8 mouse cellular contexts compared by ENCODE assay signal in the genomic region with DNA sequence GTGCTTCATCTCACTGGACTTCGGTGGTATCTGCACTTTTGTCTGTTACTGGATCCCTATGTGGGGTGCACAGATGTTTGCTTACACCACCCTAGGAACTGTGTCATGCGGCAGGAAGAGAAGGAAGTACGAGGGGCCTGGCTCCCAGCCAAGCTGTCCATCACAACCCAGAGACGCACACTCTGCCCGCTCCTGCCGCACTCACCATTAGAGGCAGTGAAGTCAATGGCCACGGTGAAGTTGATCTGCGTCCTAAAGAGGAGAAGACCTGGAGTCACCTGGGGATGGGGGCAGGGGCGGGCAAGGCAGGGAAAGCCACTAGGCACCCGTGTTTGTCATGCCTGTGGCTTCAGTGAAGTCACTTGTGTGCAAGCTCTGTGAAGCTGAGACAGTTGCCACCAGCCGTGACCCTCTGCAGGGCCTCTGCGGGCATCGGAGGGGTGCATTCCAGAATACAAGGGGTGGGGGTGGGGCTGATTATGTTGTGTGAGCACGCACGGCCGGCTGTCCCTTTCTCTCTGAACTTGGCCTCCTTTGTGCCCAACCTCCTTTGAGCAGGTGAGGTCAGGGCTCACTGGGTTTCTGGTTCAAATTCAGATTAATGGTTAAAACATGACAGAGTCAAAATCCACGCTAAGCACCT. TPM values are rescaled to one million over a fixed set of nuclear protein-coding genes. Genes with fewer than 3 reads are reported as not detected.
DNase-seq lines count a peak whose midpoint lies in the region; ATAC-seq and TF ChIP-seq lines count a peak whose summit lies in the region.

No protein-coding gene starts in this region.

- 7% methylated on average over 17 of the region's 17 CpGs for WGBS in hindbrain, embryonic 13.5 days
- WGBS in liver, postnatal 0 days (ENCODE audit: insufficient replicate concordance) = 9% methylated on average over 17 of the region's 17 CpGs
- 30% methylated on average over 17 of the region's 17 CpGs for WGBS in cerebellum, adult 2 months

- no peaks in the 10 kb centered on the region for H3K36me3 ChIP-seq in hindbrain, embryonic 13.5 days
- H3K36me3 ChIP-seq in liver, postnatal 0 days (replicated peaks; ENCODE audit: insufficient read depth, low read length) = no peaks in the 10 kb centered on the region

- 0 out of 2 replicates have a peak overlapping the region, but pooled peaks have one; percentile 13 for H3K4me2 ChIP-seq in hindbrain, embryonic 13.5 days
- peak overlapping the region; percentile 44 for H3K4me2 ChIP-seq in liver, postnatal 0 days (ENCODE audit: low read depth, low read length)

- H3K4me3 ChIP-seq in hindbrain, embryonic 13.5 days = no peak overlapping the region
- no peak overlapping the region for H3K4me3 ChIP-seq in liver, postnatal 0 days (ENCODE audit: low read depth, low read length)
- no peak overlapping the region for H3K4me3 ChIP-seq in cerebellum, adult 2 months (replicated peaks; ENCODE audit: insufficient read depth, low read depth, low read length)

- H3K9me3 ChIP-seq in hindbrain, embryonic 13.5 days = no peaks in the 10 kb centered on the region
- 0 out of 2 replicates have a peak, but pooled peaks cover 3% of the 10 kb centered on the region for H3K9me3 ChIP-seq in liver, postnatal 0 days (ENCODE audit: low read length)

- no peak overlapping the region; the same call in 1 of the 2 replicates for H3K9ac ChIP-seq in hindbrain, embryonic 13.5 days
- no peak overlapping the region for H3K9ac ChIP-seq in liver, postnatal 0 days (replicated peaks)

- peak overlapping the region; percentile 85 for H3K27ac ChIP-seq in hindbrain, embryonic 13.5 days
- peak overlapping the region; percentile 62 for H3K27ac ChIP-seq in liver, postnatal 0 days (ENCODE audit: low read depth)
- no peak overlapping the region for H3K27ac ChIP-seq in cerebellum, adult 2 months (ENCODE audit: insufficient read depth, low read length)

- DNase-seq in left cerebral cortex, postnatal 14 days (ENCODE audit: low spot score in 2 of 2) = peak; percentile 52 to 60
- no peak for DNase-seq in left cerebral cortex, postnatal 36 days (ENCODE audit: low spot score in 2 of 2)
- peak; percentile 72 for DNase-seq in c-Kit-positive CD71-negative TER-119-negative erythroid progenitor cells, embryonic 14.5 days (ENCODE audit: low read depth)
- peak; percentile 70 for DNase-seq in liver, postnatal 0 days
- DNase-seq in retina, embryonic 14.5 days (ENCODE audit: low spot score) = peak; percentile 46
- no peak for DNase-seq in cerebellum, adult 11-12 months
- DNase-seq in cerebellum, adult 2 months = no peak

- TF ChIP-seq CTCF in liver, postnatal 0 days (IDR thresholded peaks at IDR 0.05; ENCODE audit: low read depth) = no peak
- no peak for TF ChIP-seq CTCF in cerebellum, adult 2 months (IDR thresholded peaks at IDR 0.05; ENCODE audit: borderline replicate concordance, insufficient read depth, low read depth, low read length)

- H3K4me1 ChIP-seq in hindbrain, embryonic 13.5 days (replicated peaks) = peaks cover 32% of the 10 kb centered on the region
- peaks cover 27% of the 10 kb centered on the region for H3K4me1 ChIP-seq in liver, postnatal 0 days (ENCODE audit: insufficient read depth)
- no peaks in the 10 kb centered on the region for H3K4me1 ChIP-seq in cerebellum, adult 2 months (ENCODE audit: control insufficient read depth, insufficient read depth, low read length)

- no peak for ATAC-seq in hindbrain, embryonic 13.5 days (ENCODE audit: low FRiP score)
- ATAC-seq in liver, postnatal 0 days = peak; percentile 45

- intact Hi-C loops in left cerebral cortex, postnatal 14 days (cut with DNase I) = no loop called here
- intact Hi-C loops in left cerebral cortex, postnatal 36 days (cut with DNase I) = no loop called here

- no peak for TF ChIP-seq POLR2A in cerebellum, adult 2 months (IDR thresholded peaks at IDR 0.05; ENCODE audit: borderline replicate concordance, insufficient read depth, low read length)

- TF ChIP-seq EP300 in liver, postnatal 0 days (IDR thresholded peaks at IDR 0.05; ENCODE audit: low read depth) = no peak

- peaks cover 9% of the 10 kb centered on the region; the same call in 1 of the 2 replicates for H3K27me3 ChIP-seq in hindbrain, embryonic 13.5 days
- H3K27me3 ChIP-seq in liver, postnatal 0 days (ENCODE audit: insufficient read depth, low read length) = no peaks in the 10 kb centered on the region
- no peaks in the 10 kb centered on the region for H3K27me3 ChIP-seq in cerebellum, adult 2 months (ENCODE audit: control insufficient read depth, insufficient read depth, low read length)

RNA-seq across cellular contexts. Expression of gene Rab44, which starts 50.6 kb away (rescaled TPM):
- not detected for total RNA-seq in left cerebral cortex, postnatal 14 days (2021)
- total RNA-seq in left cerebral cortex, postnatal 36 days (2021) = under 1 TPM in 1 of 2 experiments, not detected in 1; 0.52 TPM
- polyA plus RNA-seq in hindbrain, embryonic 13.5 days (2015; fragmentation: Nextera tagmentation; extraction: Ambion mirVana) = 0.22 TPM in 1 of 2 replicates, not detected in the other
- polyA plus RNA-seq in liver, postnatal 0 days (2015; fragmentation: Nextera tagmentation; extraction: Ambion mirVana) = 5.4 and 6.3 TPM in 2 replicates
- 0.32 and 0.47 TPM in 2 replicates for polyA plus RNA-seq in cerebellum, adult 2 months (2012; rRNA removed)

Comparison
In these comparisons a context has a peak if more than half of its experiments do, and no peak if none do; other contexts are left out.
1. DNase-seq: peak in left cerebral cortex, postnatal 14 days (2 of 2), c-Kit-positive CD71-negative TER-119-negative erythroid progenitor cells, embryonic 14.5 days (single experiment), liver, postnatal 0 days (single experiment) and retina, embryonic 14.5 days (single experiment); none in left cerebral cortex, postnatal 36 days (0 of 2), cerebellum, adult 11-12 months (single experiment) and cerebellum, adult 2 months (0 of 2).